Comparison of ENCODE assay signal across 17 mouse cellular contexts in the genomic region with DNA sequence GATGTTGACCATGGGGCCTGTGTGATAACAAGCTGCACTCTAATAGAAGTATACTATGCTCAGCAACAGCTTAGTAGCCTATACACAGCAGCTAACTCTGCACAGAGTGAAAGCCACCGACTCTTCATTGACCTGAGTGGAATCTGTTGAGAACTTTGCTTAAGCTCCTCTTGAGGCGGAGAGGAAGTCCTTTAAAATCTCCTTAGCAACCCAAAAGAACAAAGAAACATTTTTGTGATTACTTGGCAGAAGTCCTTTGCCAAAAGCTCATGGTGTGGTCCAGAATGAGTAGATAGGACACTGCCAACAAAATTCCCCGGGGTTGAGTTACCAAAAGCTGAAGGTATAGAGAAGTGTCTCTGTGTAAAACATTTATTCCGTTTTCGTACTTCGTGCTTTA.
A peak's percentile ranks its signal among the peaks of the same experiment; 100 is the strongest.
DNase-seq lines count a peak whose midpoint lies in the region; ATAC-seq lines count a peak whose summit lies in the region.
"Had no signal": no experiment of that assay in that cellular context is flagged by ENCODE, and none has a peak within 500 bp of the region (broad histone marks: within the 10 kb centered on the region; RNA-seq: fewer than 3 reads in every experiment).

No protein-coding gene starts in this region.

- intact Hi-C loops in heart, postnatal 25 days (cut with DNase I), result no loop called here

- H3K36me3 ChIP-seq in lung, embryonic 16.5 days (ENCODE audit: control insufficient read depth, insufficient read depth, low read length), result no peaks in the 10 kb centered on the region
- no peaks in the 10 kb centered on the region for H3K36me3 ChIP-seq in hindbrain, embryonic 14.5 days (replicated peaks; ENCODE audit: control insufficient read depth, insufficient read depth)
- H3K36me3 ChIP-seq: embryonic facial prominence, embryonic 12.5 days; hindbrain, embryonic 15.5 days; neural tube, embryonic 13.5 days had no signal

- no peak overlapping the region for H3K4me3 ChIP-seq in lung, embryonic 16.5 days (ENCODE audit: low read length)
- H3K4me3 ChIP-seq in hindbrain, embryonic 14.5 days (replicated peaks; ENCODE audit: low read length), result no peak overlapping the region
- H3K4me3 ChIP-seq: embryonic facial prominence, embryonic 12.5 days; hindbrain, embryonic 15.5 days; megakaryocyte, embryonic 14.5 days; neural tube, embryonic 13.5 days had no signal

- ATAC-seq in activated CD4-positive, CD25-positive, alpha-beta regulatory T cell, adult 4 months, result peak; percentile 34
- ATAC-seq in lung, embryonic 16.5 days (ENCODE audit: low read depth), result peak; percentile 88
- ATAC-seq in hindbrain, embryonic 14.5 days (ENCODE audit: low FRiP score), result no peak
- ATAC-seq: forebrain, embryonic 14.5 days; Patski had no signal

- 52% methylated on average over 6 of the region's 6 CpGs for WGBS in lung, embryonic 16.5 days
- WGBS in hindbrain, embryonic 14.5 days, result 82% methylated on average over 6 of the region's 6 CpGs

- no peaks in the 10 kb centered on the region for H3K27me3 ChIP-seq in lung, embryonic 16.5 days (ENCODE audit: control insufficient read depth, insufficient read depth, low read depth, low read length)
- H3K27me3 ChIP-seq in hindbrain, embryonic 14.5 days (ENCODE audit: control insufficient read depth, insufficient read depth, low read length), result no peaks in the 10 kb centered on the region
- H3K27me3 ChIP-seq: embryonic facial prominence, embryonic 12.5 days; hindbrain, embryonic 15.5 days; megakaryocyte, embryonic 14.5 days; neural tube, embryonic 13.5 days; Patski had no signal

- DNase-seq in heart, adult 9 months (ENCODE audit: low spot score in 2 of 2), result peak; percentile 38 to 46
- DNase-seq in heart, postnatal 25 days (ENCODE audit: low spot score), result no peak
- DNase-seq in CD4-positive, CD25-positive, alpha-beta regulatory T cell, adult 2 months (ENCODE audit: low read depth, low spot score), result peak; percentile 8
- DNase-seq in hindbrain, embryonic 14.5 days (ENCODE audit: low spot score), result no peak
- no peak for DNase-seq in layer of hippocampus, adult 8-10 months (ENCODE audit: low spot score in 2 of 2)
- DNase-seq: kidney, adult 18-20 months; kidney, postnatal 25 days; right cerebral cortex, postnatal 25 days had no signal

- H3K9ac ChIP-seq in lung, embryonic 16.5 days (ENCODE audit: low read length), result no peak overlapping the region
- H3K9ac ChIP-seq in hindbrain, embryonic 14.5 days, result no peak overlapping the region
- H3K9ac ChIP-seq: embryonic facial prominence, embryonic 12.5 days; hindbrain, embryonic 15.5 days; liver, embryonic 14.5 days; neural tube, embryonic 13.5 days had no signal

- H3K4me1 ChIP-seq in lung, embryonic 16.5 days (replicated peaks; ENCODE audit: control insufficient read depth, insufficient read depth, low read length), result peaks cover 8% of the 10 kb centered on the region; the same call in 1 of the 2 replicates
- no peaks in the 10 kb centered on the region for H3K4me1 ChIP-seq in hindbrain, embryonic 14.5 days (replicated peaks; ENCODE audit: control insufficient read depth, insufficient read depth, low read length)
- H3K4me1 ChIP-seq: embryonic facial prominence, embryonic 12.5 days; hindbrain, embryonic 15.5 days; megakaryocyte, embryonic 14.5 days; neural tube, embryonic 13.5 days had no signal

- H3K27ac ChIP-seq in lung, embryonic 16.5 days (ENCODE audit: low read length), result peak overlapping the region; percentile 80
- H3K27ac ChIP-seq in hindbrain, embryonic 14.5 days, result no peak overlapping the region
- H3K27ac ChIP-seq: embryonic facial prominence, embryonic 12.5 days; hindbrain, embryonic 15.5 days; liver, embryonic 14.5 days; neural tube, embryonic 13.5 days had no signal

- no peaks in the 10 kb centered on the region for H3K9me3 ChIP-seq in lung, embryonic 16.5 days (ENCODE audit: control insufficient read depth, low read length)
- no peaks in the 10 kb centered on the region for H3K9me3 ChIP-seq in hindbrain, embryonic 14.5 days (ENCODE audit: control insufficient read depth, low read length)
- H3K9me3 ChIP-seq: embryonic facial prominence, embryonic 12.5 days; hindbrain, embryonic 15.5 days; megakaryocyte, embryonic 14.5 days; neural tube, embryonic 13.5 days had no signal

- H3K4me2 ChIP-seq in lung, embryonic 16.5 days (ENCODE audit: low read depth, low read length), result 0 out of 2 replicates have a peak overlapping the region, but pooled peaks have one; percentile 7
- H3K4me2 ChIP-seq in hindbrain, embryonic 14.5 days (replicated peaks), result no peak overlapping the region
- H3K4me2 ChIP-seq: embryonic facial prominence, embryonic 12.5 days; hindbrain, embryonic 15.5 days; neural tube, embryonic 13.5 days had no signal

Comparison
In these comparisons a context has a peak if more than half of its experiments do, and no peak if none do; other contexts are left out.
1. DNase-seq: peak in heart, adult 9 months (2 of 2) and CD4-positive, CD25-positive, alpha-beta regulatory T cell, adult 2 months (single experiment); none in heart, postnatal 25 days (single experiment), hindbrain, embryonic 14.5 days (single experiment) and layer of hippocampus, adult 8-10 months (0 of 2).